Mouse (Mus musculus) kidney, adult 2 months (tissue): ENCODE data around the gene Ccdc6.

Source experiments
- CTCF ChIP-seq: fragments of 200-500 bp; conservative IDR thresholded peaks from 2 replicates; pipeline ENCODE4 v1.5.1; 2011; ENCODE audit warnings: low read depth, mild to moderate bottlenecking, control low read depth, low read length, moderate library complexity, mixed read lengths; ENCODE audit not compliant: insufficient read depth, insufficient read length
- POLR2A ChIP-seq: fragments of 200-500 bp; IDR thresholded peaks from one replicate; pipeline ENCODE4 v1.6.1; 2011; ENCODE audit warnings: low read depth, low read length, control low read depth

DNA sequence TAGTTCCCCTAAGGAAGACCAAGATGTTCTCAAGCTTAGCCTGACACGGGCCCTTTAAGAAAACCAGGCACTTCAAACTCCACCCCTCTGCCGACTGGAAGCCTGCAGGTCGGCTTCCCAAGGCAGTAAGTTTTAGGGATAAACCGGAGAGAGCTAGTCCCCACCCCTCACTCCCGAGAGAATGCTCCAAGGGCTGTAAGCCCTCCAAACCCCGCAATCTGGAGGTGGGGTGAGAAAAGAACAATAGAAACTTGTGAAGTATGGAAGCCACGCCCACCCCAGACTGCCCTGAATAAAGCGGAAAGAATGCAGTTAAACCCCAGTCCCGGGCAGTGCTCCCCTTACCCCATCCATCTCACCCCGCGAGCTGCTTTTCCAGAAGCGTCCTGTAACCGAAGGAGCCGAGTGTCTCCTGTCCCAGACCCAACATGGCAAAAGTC lies 1.9 kb upstream of the Ccdc6 start:
- no peak for TF ChIP-seq CTCF
- TF ChIP-seq POLR2A, result no peak
